Mouse (Mus musculus) splenic B cell, adult 2 months (primary cell): ENCODE measurements at regions not wholly inside any gene's neighbourhood (a gene's known extent, or its start where the extent isn't known, plus 50 kb on each side); places are given as distances from the start of the nearest gene placed in this dataset.

Experiments used
- DNase-seq: peaks from one replicate; pipeline ENCODE4 v3.0.0-alpha.2; 2011; ENCODE audit warnings: low read depth, low spot score
- H3K27me3 ChIP-seq: 2 replicates; pipeline ENCODE4 v1.6.1; 2012; ENCODE audit warnings: mild to moderate bottlenecking, low read length, moderate library complexity, mixed read lengths; ENCODE audit not compliant: control insufficient read depth, poor library complexity, insufficient read depth, severe bottlenecking
- H3K36me3 ChIP-seq: 2 replicates; pipeline ENCODE4 v1.6.1; 2012; ENCODE audit warnings: mild to moderate bottlenecking, low read length, moderate library complexity, mixed read lengths; ENCODE audit not compliant: control insufficient read depth, poor library complexity, insufficient read depth, severe bottlenecking

DNA sequence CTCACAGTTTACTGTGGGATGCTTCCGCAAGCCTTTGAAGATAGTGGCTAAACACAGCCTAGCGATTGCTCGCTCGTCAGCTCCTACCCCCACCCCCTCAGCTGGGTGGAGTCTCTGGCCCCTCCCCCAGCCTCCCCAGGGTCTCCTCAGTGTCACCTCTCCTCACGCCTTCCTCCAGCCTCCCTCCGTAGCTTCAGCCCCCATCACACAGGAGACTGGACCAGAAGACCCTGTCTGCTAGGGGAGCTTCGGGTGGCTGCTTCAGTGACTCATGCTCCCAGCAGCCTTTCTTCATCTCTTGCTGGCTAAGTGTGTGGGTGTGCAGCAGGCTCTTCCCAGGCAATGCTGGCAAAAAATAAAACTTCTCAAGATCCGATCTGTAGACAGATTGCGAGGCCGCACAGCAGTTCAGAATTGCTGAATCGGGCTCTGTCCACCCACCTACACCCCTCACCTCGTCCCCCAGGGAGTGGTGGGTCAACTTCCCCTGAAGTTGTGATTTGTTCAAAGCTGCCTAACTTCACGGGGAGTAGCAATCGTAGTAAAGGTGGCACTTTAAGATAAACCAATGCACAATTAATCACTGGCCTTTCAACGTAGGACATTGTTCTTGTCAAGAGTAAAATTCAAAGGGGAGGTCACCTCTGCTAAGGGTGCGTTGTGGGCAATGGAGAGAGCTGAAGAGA is 61.2 kb upstream of the Ankrd28 start:
- Histone ChIP-seq H3K36me3 (no peaks in the 10 kb centered on the region), H3K27me3 (no peaks in the 10 kb centered on the region)
- DNase-seq: no peak

GRCm38 (mm10) chr14:31892186-31892510 is 61.7 kb upstream of the Ankrd28 start:
- DNase-seq: no peak
- Histone ChIP-seq H3K27me3 (no peaks in the 10 kb centered on the region), H3K36me3 (no peaks in the 10 kb centered on the region)

DNA sequence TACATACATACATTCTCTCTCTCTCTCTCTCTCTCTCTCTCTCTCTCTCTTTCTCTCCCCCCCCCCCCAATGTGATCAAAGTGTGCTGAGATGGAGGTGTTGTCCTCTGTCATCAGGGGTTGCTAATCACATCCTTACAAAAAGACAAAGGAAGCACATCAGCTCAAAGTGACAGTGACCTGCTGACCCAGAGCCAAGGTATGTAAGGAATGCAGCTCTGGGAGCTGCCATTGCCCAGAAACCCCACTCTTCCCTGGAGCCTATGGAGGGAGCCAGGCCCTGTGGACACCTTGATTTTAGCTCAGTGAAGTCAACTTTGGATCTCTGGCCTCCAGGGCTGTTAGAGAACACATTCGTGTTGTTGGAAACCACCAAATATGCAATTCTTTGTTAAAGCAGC is 66.0 kb upstream of the Ankrd28 start:
- no peaks in the 10 kb centered on the region for H3K27me3 ChIP-seq
- H3K36me3 ChIP-seq: no peaks in the 10 kb centered on the region
- DNase-seq: no peak

DNA sequence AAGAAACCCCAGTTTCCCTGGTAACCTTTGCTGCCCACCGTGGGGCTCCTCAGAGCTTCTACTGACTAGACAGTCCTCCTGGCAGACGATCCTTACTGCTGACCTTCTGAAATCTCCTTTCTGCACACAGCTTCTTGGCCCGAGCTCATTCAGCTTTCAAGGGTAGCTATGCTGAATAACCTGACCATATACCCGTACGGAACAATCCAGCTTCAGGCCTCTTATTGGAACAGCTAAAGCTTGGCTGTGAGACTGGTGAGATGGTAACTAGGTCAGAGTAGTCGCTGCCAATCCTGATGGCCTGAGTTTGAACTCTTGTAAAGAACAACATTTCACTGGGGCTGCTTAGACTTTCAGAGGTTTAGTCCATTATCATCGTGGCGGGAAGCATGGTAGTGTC is 69.1 kb upstream of the Ankrd28 start:
- Histone ChIP-seq H3K36me3 (no peaks in the 10 kb centered on the region), H3K27me3 (no peaks in the 10 kb centered on the region)
- no peak for DNase-seq

DNA sequence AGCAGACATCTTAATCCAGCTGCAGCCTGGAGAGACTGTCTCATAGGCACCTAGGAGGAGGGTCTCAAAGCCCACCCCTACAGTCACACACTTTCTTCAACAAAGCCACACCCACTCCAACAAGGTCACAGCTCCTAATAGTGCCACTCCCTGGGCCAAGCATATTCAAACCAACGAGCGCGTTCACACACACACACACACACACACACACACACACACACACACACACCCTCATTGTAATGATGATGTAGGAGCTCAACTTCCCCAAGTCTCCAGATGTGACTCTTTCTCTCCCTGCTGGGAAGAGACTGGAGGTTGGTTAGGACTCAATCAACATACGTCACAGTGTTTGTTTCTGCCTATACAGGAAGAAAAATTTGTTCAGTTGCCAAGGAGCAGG is 69.5 kb upstream of the Ankrd28 start:
- no peaks in the 10 kb centered on the region for H3K27me3 ChIP-seq
- no peak for DNase-seq
- no peaks in the 10 kb centered on the region for H3K36me3 ChIP-seq

DNA sequence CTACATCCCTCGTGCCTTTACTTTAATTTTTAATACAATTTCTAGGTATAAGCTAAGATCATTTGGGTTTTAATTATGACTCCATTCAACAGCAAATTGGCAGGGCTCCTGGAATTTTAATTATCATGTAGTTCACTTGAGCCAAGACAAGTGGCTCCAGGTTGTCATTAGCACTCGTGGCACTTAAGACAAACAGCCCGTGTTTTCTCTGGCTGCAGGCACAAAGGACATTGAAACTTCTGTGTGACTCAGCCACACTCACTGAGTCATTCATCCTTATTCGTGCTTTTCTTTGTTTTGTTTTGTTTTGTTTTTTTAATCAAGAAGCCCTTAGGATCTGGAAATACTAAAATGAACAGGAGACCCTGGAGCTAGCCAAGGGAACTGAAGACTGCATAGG is 71.5 kb upstream of the Ankrd28 start:
- DNase-seq: no peak
- Histone ChIP-seq H3K27me3 (no peaks in the 10 kb centered on the region), H3K36me3 (no peaks in the 10 kb centered on the region)

DNA sequence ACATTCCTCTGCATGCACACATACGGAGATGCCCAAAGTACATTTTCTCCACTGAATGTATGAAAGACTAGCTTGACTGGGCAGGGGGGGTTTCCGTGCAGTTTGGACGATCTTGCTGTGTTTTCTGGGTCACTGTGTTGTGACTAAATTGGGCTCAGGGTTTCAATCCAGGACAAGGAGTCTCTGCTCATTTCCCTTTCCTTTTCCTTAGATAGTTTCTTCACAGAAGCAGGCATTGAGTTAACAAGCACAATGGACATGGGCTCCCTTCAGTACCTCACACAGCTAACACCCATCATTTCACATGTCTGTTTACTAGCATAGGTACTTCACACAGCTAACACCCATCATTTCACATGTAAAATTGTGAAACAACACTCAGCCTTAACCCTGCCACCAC is 73.2 kb upstream of the Ankrd28 start:
- no peak for DNase-seq
- no peaks in the 10 kb centered on the region for H3K36me3 ChIP-seq
- no peaks in the 10 kb centered on the region for H3K27me3 ChIP-seq

- no peak for DNase-seq
- H3K27me3 ChIP-seq: no peaks in the 10 kb centered on the region
- H3K36me3 ChIP-seq: no peaks in the 10 kb centered on the region
Observed at GRCm38 (mm10) chr14:31908591-31908990, 78.1 kb upstream of the Ankrd28 start.

GRCm38 (mm10) chr14:31909291-31909690 is 78.8 kb upstream of the Ankrd28 start:
- no peak for DNase-seq
- Histone ChIP-seq H3K27me3 (no peaks in the 10 kb centered on the region), H3K36me3 (no peaks in the 10 kb centered on the region)

- Histone ChIP-seq H3K36me3 (no peaks in the 10 kb centered on the region), H3K27me3 (no peaks in the 10 kb centered on the region)
- no peak for DNase-seq
Observed at GRCm38 (mm10) chr14:31910809-31911208, 80.4 kb upstream of the Ankrd28 start.

GRCm38 (mm10) chr14:31918461-31918860 is 88.0 kb upstream of the Ankrd28 start:
- no peaks in the 10 kb centered on the region for H3K36me3 ChIP-seq
- H3K27me3 ChIP-seq: no peaks in the 10 kb centered on the region
- no peak for DNase-seq

DNA sequence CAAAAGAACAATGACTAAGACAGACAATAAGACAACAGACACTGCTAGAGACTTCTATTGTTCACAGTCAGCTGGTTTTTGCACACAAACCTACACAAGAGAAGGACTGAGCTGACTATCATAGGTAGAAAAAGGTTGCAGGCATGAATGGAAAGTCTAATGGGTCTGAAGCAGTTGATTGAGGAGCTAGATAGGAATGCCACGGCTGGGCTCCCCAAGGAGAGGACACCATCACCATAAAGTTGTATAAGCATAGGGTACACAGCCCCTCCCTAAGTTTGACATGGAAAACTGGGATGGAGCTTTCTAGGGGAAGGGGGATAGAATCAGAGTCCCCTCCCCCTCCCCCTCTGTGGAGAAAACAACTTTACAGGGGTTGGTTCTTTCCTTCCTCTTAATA is 88.5 kb upstream of the Ankrd28 start:
- Histone ChIP-seq H3K36me3 (no peaks in the 10 kb centered on the region), H3K27me3 (no peaks in the 10 kb centered on the region)
- DNase-seq: no peak

DNA sequence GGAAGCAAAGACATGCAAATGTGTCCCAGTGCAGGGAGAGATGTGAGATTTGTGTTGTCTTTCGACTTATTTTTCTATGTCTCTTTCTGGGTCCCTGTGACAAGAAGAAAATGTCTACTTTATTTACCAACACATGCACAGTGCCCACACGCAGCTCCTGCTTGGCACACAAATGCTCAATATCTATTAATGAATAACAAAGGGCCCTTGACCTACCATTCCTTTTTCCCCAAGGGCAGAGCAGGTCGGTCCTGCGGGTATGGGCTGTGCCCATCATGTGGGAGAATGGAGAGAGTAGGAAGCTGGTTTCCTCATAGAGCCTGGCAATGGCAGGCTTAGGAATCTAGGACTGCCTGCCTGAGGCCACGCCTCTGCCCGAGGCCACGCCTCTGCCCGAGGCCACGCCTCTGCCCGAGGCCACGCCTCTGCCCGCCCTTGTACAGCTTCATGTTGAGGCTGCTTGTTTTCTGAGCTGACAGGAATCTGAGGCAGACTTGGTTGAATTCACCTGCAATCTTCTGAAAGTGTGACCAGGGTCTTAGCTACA is 98.8 kb upstream of the Ankrd28 start:
- H3K27me3 ChIP-seq: 0 out of 2 replicates have a peak, but pooled peaks cover 2% of the 10 kb centered on the region
- no peaks in the 10 kb centered on the region for H3K36me3 ChIP-seq
- no peak for DNase-seq

DNA sequence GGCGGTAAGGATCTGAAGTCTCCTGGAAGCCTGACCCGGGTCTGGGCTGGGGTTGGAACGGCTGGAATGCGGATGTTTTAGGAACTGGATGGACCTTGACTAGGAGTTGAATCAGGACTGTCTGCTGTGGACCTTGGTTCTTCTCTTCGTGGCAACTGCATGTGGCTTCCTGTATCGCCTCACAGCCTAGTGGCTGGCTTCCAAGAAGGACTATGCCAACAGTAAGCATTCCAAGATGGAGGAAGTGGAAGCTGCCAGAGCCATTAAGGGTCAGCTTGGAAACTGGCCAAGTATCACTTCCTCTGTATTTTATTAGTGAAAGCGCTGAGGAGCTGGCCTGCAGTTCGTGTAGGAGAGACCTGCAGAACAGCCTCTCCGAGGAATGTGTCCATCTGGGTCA is 98.4 kb upstream of the Galnt15 start:
- Histone ChIP-seq H3K36me3 (no peaks in the 10 kb centered on the region), H3K27me3 (0 out of 2 replicates have a peak, but pooled peaks cover 2% of the 10 kb centered on the region)
- DNase-seq: peak; percentile 14

GRCm38 (mm10) chr14:31931971-31932370 is 96.8 kb upstream of the Galnt15 start:
- Histone ChIP-seq H3K36me3 (no peaks in the 10 kb centered on the region), H3K27me3 (peaks cover 2% of the 10 kb centered on the region; the same call in 1 of the 2 replicates)
- DNase-seq: no peak

GRCm38 (mm10) chr14:31933441-31933840 is 95.3 kb upstream of the Galnt15 start:
- Histone ChIP-seq H3K27me3 (peaks cover 2% of the 10 kb centered on the region; the same call in 1 of the 2 replicates), H3K36me3 (no peaks in the 10 kb centered on the region)
- no peak for DNase-seq
